Mouse (Mus musculus) B cell, adult 2 months (primary cell): Measurements from ENCODE around the gene Ferd3l.

Source experiments
- DNase-seq, 2 experiments: peaks; one replicate each; pipeline ENCODE4 v3.0.0; 2022

Gene Ferd3l

GRCm38 (mm10) chr12:33965661-33966360, 37.6 kb downstream of the Ferd3l start:
- no peak for DNase-seq

GRCm38 (mm10) chr12:33966490-33967415, 38.5 kb downstream of the Ferd3l start:
- no peak for DNase-seq

DNA sequence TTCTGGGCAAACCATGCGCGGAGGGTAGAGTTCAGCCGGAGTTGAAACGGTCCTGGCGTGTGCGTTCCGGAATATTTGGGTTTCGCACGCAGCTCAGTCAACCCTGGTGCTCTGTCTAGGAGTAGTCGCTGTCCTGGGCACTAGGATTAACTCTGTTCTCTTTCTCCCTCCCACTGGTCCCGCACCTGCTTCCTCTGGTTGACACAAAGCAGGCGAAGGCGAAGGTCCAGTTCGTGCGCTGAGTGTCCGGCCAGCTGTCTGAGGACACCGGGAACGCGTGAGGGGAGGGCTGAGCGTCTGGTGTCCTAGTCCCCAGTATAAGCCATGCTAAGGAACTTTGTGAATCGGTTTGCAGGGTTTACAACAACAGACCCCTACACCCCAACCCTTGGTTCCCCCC, 39.3 kb downstream of the Ferd3l start:
- DNase-seq: no peak

- DNase-seq: no peak
These were observed 40.0 kb downstream of the Ferd3l start for GRCm38 (mm10) chr12:33968041-33968897.

- DNase-seq: no peak
These were observed 40.6 kb downstream of the Ferd3l start for GRCm38 (mm10) chr12:33968898-33969178.
